Mouse (Mus musculus) intestine, embryonic 14.5 days (tissue): Measurements from ENCODE around the gene Hist1h2ae. TPM values are rescaled to one million over a fixed set of nuclear protein-coding genes. Genes with fewer than 3 reads are reported as not detected.

Experiments
- ATAC-seq: fragments of 200-750 bp; cut with Nextera tagmentation; replicated peaks from 2 replicates; pipeline ENCODE4 v1.8.0; 2017; ENCODE audit warnings: low read depth, moderate number of reproducible peaks, moderate TSS enrichment, moderate library complexity; ENCODE audit not compliant: low FRiP score, low TSS enrichment
- DNase-seq: peaks from one replicate; pipeline ENCODE4 v3.0.0-alpha.2; 2018; ENCODE audit warnings: low spot score
- H3K27ac ChIP-seq: fragments of 300-500 bp; sonication (generic); 2 replicates; pipeline ENCODE4 v1.5.1; 2014; ENCODE audit warnings: low read depth, mild to moderate bottlenecking, control low read depth
- H3K27me3 ChIP-seq: fragments of 300-500 bp; sonication (generic); replicated peaks from 2 replicates; pipeline ENCODE4 v1.6.1; 2014; ENCODE audit warnings: low read length, control low read depth; ENCODE audit not compliant: control insufficient read depth, insufficient read depth
- H3K36me3 ChIP-seq: fragments of 300-500 bp; sonication (generic); 2 replicates; pipeline ENCODE4 v1.6.1; 2014; ENCODE audit warnings: low read length, control low read depth; ENCODE audit not compliant: control insufficient read depth, insufficient read depth
- H3K4me1 ChIP-seq: fragments of 300-500 bp; sonication (generic); replicated peaks from 2 replicates; pipeline ENCODE4 v1.6.1; 2014; ENCODE audit warnings: low read length, control low read depth, mixed read lengths; ENCODE audit not compliant: control insufficient read depth, insufficient read depth
- H3K4me2 ChIP-seq: fragments of 300-500 bp; sonication (generic); 2 replicates; pipeline ENCODE4 v1.6.1; 2014; ENCODE audit warnings: low read length
- H3K4me3 ChIP-seq: fragments of 300-500 bp; sonication (generic); 2 replicates; pipeline ENCODE4 v1.5.1; 2014; ENCODE audit warnings: low read depth, low read length, control low read depth, mixed read lengths
- H3K9ac ChIP-seq: fragments of 300-500 bp; sonication (generic); 2 replicates; pipeline ENCODE4 v1.6.1; 2014; ENCODE audit warnings: mild to moderate bottlenecking, low read length
- H3K9me3 ChIP-seq: fragments of 300-500 bp; sonication (generic); 2 replicates; pipeline ENCODE4 v1.6.1; 2016; ENCODE audit warnings: low read length, control low read depth; ENCODE audit not compliant: control insufficient read depth
- WGBS: fragments of 180-500 bp; shearing (Covaris S2); extraction: QIAGEN DNeasy Blood & Tissue Kit; methylation state at CpG from one replicate; pipeline ENCODE4 v1.1.7; 2014; 5-methylcytosine and 5-hydroxymethylcytosine counted together
- polyA plus RNA-seq: library from polyadenylated mRNA; unstranded; fragments of >200 nt; fragmentation: Nextera tagmentation; extraction: Ambion mirVana; gene quantifications from 2 replicates; pipeline ENCODE4 v1.2.1, GENCODE M21; 2014

The Hist1h2ae gene
- polyA plus RNA-seq: 106 and 114 TPM in 2 replicates

- Histone ChIP-seq H3K9me3 (no peaks in the 10 kb centered on the region), H3K4me3 (peak within 1 kb of the TSS; percentile 59), H3K9ac (peak within 1 kb of the TSS; percentile 83), H3K4me1 (0 out of 2 replicates have a peak, but pooled peaks cover 3% of the 10 kb centered on the region), H3K36me3 (no peaks in the 10 kb centered on the region), H3K27me3 (no peaks in the 10 kb centered on the region), H3K27ac (peak within 1 kb of the TSS; percentile 98), H3K4me2 (peak within 1 kb of the TSS; percentile 79)
- DNase-seq (peak; percentile 86), ATAC-seq (peak; percentile 85)
- under 1% methylated on average over 18 of the region's 18 CpGs for WGBS
Observed at GRCm38 (mm10) chr13:23571022-23571503, at the start of gene Hist1h2ae, which contains the start of gene Hist1h2bg. Gene Hist1h2ae, minus strand, starts transcription at chr13:23571220. Gene Hist1h2bg, plus strand, starts transcription at chr13:23571396.

GRCm38 (mm10) chr13:23620056-23620732 lies 49.2 kb upstream of the Hist1h2ae start:
- Histone ChIP-seq H3K4me3 (peak overlapping the region; percentile 55), H3K9ac (peak overlapping the region; percentile 94), H3K4me1 (no peaks in the 10 kb centered on the region; the same call in 1 of the 2 replicates), H3K4me2 (peak overlapping the region; percentile 90), H3K27me3 (no peaks in the 10 kb centered on the region), H3K9me3 (no peaks in the 10 kb centered on the region), H3K27ac (peak overlapping the region; percentile 97), H3K36me3 (no peaks in the 10 kb centered on the region)
- 47% methylated on average over 12 of the region's 12 CpGs for WGBS
- ATAC-seq (no peak), DNase-seq (no peak)

GRCm38 (mm10) chr13:23611638-23612037 lies 40.6 kb upstream of the Hist1h2ae start:
- WGBS: 85% methylated on average over 3 of the region's 3 CpGs
- no peak for ATAC-seq
- no peaks in the 10 kb centered on the region for H3K36me3 ChIP-seq
- H3K4me3 ChIP-seq: no peak overlapping the region
- H3K4me2 ChIP-seq: no peak overlapping the region
- H3K27me3 ChIP-seq: no peaks in the 10 kb centered on the region
- H3K4me1 ChIP-seq: no peaks in the 10 kb centered on the region
- DNase-seq: no peak
- no peak overlapping the region for H3K9ac ChIP-seq
- H3K27ac ChIP-seq: no peak overlapping the region
- no peaks in the 10 kb centered on the region for H3K9me3 ChIP-seq

- no peaks in the 10 kb centered on the region for H3K9me3 ChIP-seq
- H3K36me3 ChIP-seq: no peaks in the 10 kb centered on the region
- H3K27ac ChIP-seq: no peak overlapping the region
- H3K9ac ChIP-seq: no peak overlapping the region
- WGBS: 70% methylated on average over 2 of the region's 2 CpGs
- ATAC-seq: no peak
- H3K4me2 ChIP-seq: no peak overlapping the region
- H3K27me3 ChIP-seq: no peaks in the 10 kb centered on the region
- no peak overlapping the region for H3K4me3 ChIP-seq
- no peak for DNase-seq
- H3K4me1 ChIP-seq: no peaks in the 10 kb centered on the region
Observed at GRCm38 (mm10) chr13:23610393-23610792, 39.4 kb upstream of the Hist1h2ae start.

GRCm38 (mm10) chr13:23609844-23610243 lies 38.8 kb upstream of the Hist1h2ae start:
- ATAC-seq (no peak), DNase-seq (no peak)
- no peaks in the 10 kb centered on the region for H3K4me1 ChIP-seq
- no peaks in the 10 kb centered on the region for H3K36me3 ChIP-seq
- H3K27me3 ChIP-seq: no peaks in the 10 kb centered on the region
- H3K27ac ChIP-seq: no peak overlapping the region
- no peak overlapping the region for H3K4me2 ChIP-seq
- no peaks in the 10 kb centered on the region for H3K9me3 ChIP-seq
- H3K9ac ChIP-seq: no peak overlapping the region
- H3K4me3 ChIP-seq: no peak overlapping the region

- no peak overlapping the region for H3K27ac ChIP-seq
- ATAC-seq: no peak
- no peaks in the 10 kb centered on the region for H3K4me1 ChIP-seq
- H3K4me2 ChIP-seq: no peak overlapping the region
- no peaks in the 10 kb centered on the region for H3K27me3 ChIP-seq
- DNase-seq: no peak
- WGBS: 84% methylated on average over 4 of the region's 4 CpGs
- H3K4me3 ChIP-seq: no peak overlapping the region
- no peaks in the 10 kb centered on the region for H3K9me3 ChIP-seq
- no peaks in the 10 kb centered on the region for H3K36me3 ChIP-seq
- no peak overlapping the region for H3K9ac ChIP-seq
Observed at GRCm38 (mm10) chr13:23609209-23609608, 38.2 kb upstream of the Hist1h2ae start.

- Histone ChIP-seq H3K9ac (no peak overlapping the region), H3K4me2 (no peak overlapping the region), H3K27me3 (no peaks in the 10 kb centered on the region), H3K4me1 (no peaks in the 10 kb centered on the region), H3K9me3 (no peaks in the 10 kb centered on the region), H3K27ac (no peak overlapping the region), H3K36me3 (no peaks in the 10 kb centered on the region), H3K4me3 (no peak overlapping the region)
- ATAC-seq: no peak
- 89% methylated on average over 3 of the region's 3 CpGs for WGBS
- no peak for DNase-seq
Observed at GRCm38 (mm10) chr13:23605052-23605451, 34.0 kb upstream of the Hist1h2ae start.

- WGBS: 85% methylated on average over 3 of the region's 3 CpGs
- Histone ChIP-seq H3K4me2 (no peak overlapping the region), H3K27ac (no peak overlapping the region), H3K36me3 (no peaks in the 10 kb centered on the region), H3K4me1 (no peaks in the 10 kb centered on the region), H3K9ac (no peak overlapping the region), H3K4me3 (no peak overlapping the region), H3K27me3 (no peaks in the 10 kb centered on the region), H3K9me3 (no peaks in the 10 kb centered on the region)
- no peak for ATAC-seq
- DNase-seq: no peak
Observed at GRCm38 (mm10) chr13:23604452-23604851, 33.4 kb upstream of the Hist1h2ae start.

- no peak overlapping the region for H3K4me3 ChIP-seq
- DNase-seq (no peak), ATAC-seq (no peak)
- no peaks in the 10 kb centered on the region for H3K36me3 ChIP-seq
- H3K4me1 ChIP-seq: no peaks in the 10 kb centered on the region
- H3K9ac ChIP-seq: no peak overlapping the region
- H3K9me3 ChIP-seq: no peaks in the 10 kb centered on the region
- H3K27me3 ChIP-seq: no peaks in the 10 kb centered on the region
- 72% methylated on average over 7 of the region's 7 CpGs for WGBS
- H3K27ac ChIP-seq: no peak overlapping the region
- H3K4me2 ChIP-seq: no peak overlapping the region
Observed at GRCm38 (mm10) chr13:23603182-23603699, 32.2 kb upstream of the Hist1h2ae start.
